Mouse (Mus musculus) heart, postnatal 0 days (tissue): ENCODE measurements at regions not wholly inside any gene's neighbourhood (a gene's known extent, or its start where the extent isn't known, plus 50 kb on each side); places are given as distances from the start of the nearest gene placed in this dataset.
"Not testable (repeated sequence)": the region's sequence is repeated elsewhere in the genome, so short reads cannot be mapped to it uniquely, and the experiment has no call there.

ENCODE experiments used
- ATAC-seq: fragments of 200-750 bp; cut with Nextera tagmentation; 2 replicates; pipeline ENCODE4 v1.8.0; 2017; ENCODE audit warnings: low read depth, moderate number of reproducible peaks, moderate library complexity; ENCODE audit not compliant: insufficient read depth
- DNase-seq: peaks from one replicate; pipeline ENCODE4 v3.0.0-alpha.2; 2016; ENCODE audit warnings: low spot score
- H3K27ac ChIP-seq: fragments of 300-500 bp; sonication (generic); 2 replicates; pipeline ENCODE4 v1.5.1; 2014; ENCODE audit warnings: low read depth, mild to moderate bottlenecking
- H3K27me3 ChIP-seq: fragments of 300-500 bp; sonication (generic); 2 replicates; pipeline ENCODE4 v1.6.1; 2014; ENCODE audit warnings: low read length, mixed read lengths; ENCODE audit not compliant: control insufficient read depth, insufficient read depth
- H3K36me3 ChIP-seq: fragments of 300-500 bp; sonication (generic); replicated peaks from 2 replicates; pipeline ENCODE4 v1.6.1; 2014; ENCODE audit warnings: low read length, mixed read lengths; ENCODE audit not compliant: control insufficient read depth, insufficient read depth
- H3K4me1 ChIP-seq: fragments of 300-500 bp; sonication (generic); 2 replicates; pipeline ENCODE4 v1.6.1; 2014; ENCODE audit warnings: antibody characterized with exemption; ENCODE audit not compliant: control insufficient read depth, insufficient read depth
- H3K4me2 ChIP-seq: fragments of 300-500 bp; sonication (generic); 2 replicates; pipeline ENCODE4 v1.6.1; 2014; ENCODE audit warnings: low read depth, mild to moderate bottlenecking, low read length, moderate library complexity
- H3K4me3 ChIP-seq: fragments of 300-500 bp; sonication (generic); 2 replicates; pipeline ENCODE4 v1.5.1; 2014; ENCODE audit warnings: low read depth, low read length
- H3K9ac ChIP-seq: fragments of 300-500 bp; sonication (generic); replicated peaks from 2 replicates; pipeline ENCODE4 v1.6.1; 2014; ENCODE audit warnings: low read depth, low read length, mixed read lengths
- H3K9me3 ChIP-seq: fragments of 300-500 bp; sonication (generic); replicated peaks from 2 replicates; pipeline ENCODE4 v1.6.1; 2016; ENCODE audit warnings: low read length; ENCODE audit not compliant: control insufficient read depth
- CTCF ChIP-seq: IDR thresholded peaks from 2 replicates; pipeline ENCODE4 v1.5.1; 2016; ENCODE audit warnings: antibody characterized with exemption, control low read depth, low read depth
- EP300 ChIP-seq: IDR thresholded peaks from 2 replicates; pipeline ENCODE4 v1.6.1; 2016; ENCODE audit warnings: antibody characterized with exemption, low read depth
- WGBS: fragments of 180-500 bp; shearing (Covaris S2); extraction: QIAGEN DNeasy Blood & Tissue Kit; methylation state at CpG from one replicate; pipeline ENCODE4 v1.1.7; 2014; 5-methylcytosine and 5-hydroxymethylcytosine counted together

GRCm38 (mm10) chr12:117361826-117362225 lies 154.5 kb upstream of the Rapgef5 start:
- H3K36me3 ChIP-seq: no peaks in the 10 kb centered on the region

GRCm38 (mm10) chr12:117363457-117363856 lies 152.8 kb upstream of the Rapgef5 start:
- DNase-seq, H3K27ac ChIP-seq, H3K9me3 ChIP-seq, H3K4me1 ChIP-seq, H3K27me3 ChIP-seq, H3K9ac ChIP-seq, H3K36me3 ChIP-seq, H3K4me2 ChIP-seq, ATAC-seq, H3K4me3 ChIP-seq: not testable (repeated sequence)
- 63% methylated on average over 3 of the region's 4 CpGs for WGBS

More at GRCm38 (mm10) chr12:117361826-117362225, 154.5 kb upstream of the Rapgef5 start:
- TF ChIP-seq EP300: no peak
- TF ChIP-seq CTCF: no peak
- Histone ChIP-seq H3K27ac (no peak overlapping the region), H3K9me3 (no peaks in the 10 kb centered on the region), H3K9ac (no peak overlapping the region), H3K27me3 (no peaks in the 10 kb centered on the region), H3K4me1 (no peaks in the 10 kb centered on the region), H3K4me2 (no peak overlapping the region), H3K4me3 (no peak overlapping the region)
- 80% methylated on average over 7 of the region's 7 CpGs for WGBS
- ATAC-seq: no peak
- DNase-seq: no peak

GRCm38 (mm10) chr12:117365181-117365580 lies 151.1 kb upstream of the Rapgef5 start:
- Histone ChIP-seq H3K36me3 (no peaks in the 10 kb centered on the region), H3K27ac (no peak overlapping the region), H3K9ac (no peak overlapping the region), H3K4me1 (no peaks in the 10 kb centered on the region), H3K27me3 (no peaks in the 10 kb centered on the region), H3K4me3 (no peak overlapping the region), H3K4me2 (no peak overlapping the region), H3K9me3 (no peaks in the 10 kb centered on the region)
- TF ChIP-seq CTCF (no peak), EP300 (no peak)
- ATAC-seq: no peak
- WGBS: 94% methylated on average over 2 of the region's 2 CpGs
- DNase-seq: no peak

- Histone ChIP-seq H3K4me1 (no peaks in the 10 kb centered on the region), H3K27me3 (no peaks in the 10 kb centered on the region), H3K9me3 (no peaks in the 10 kb centered on the region), H3K4me3 (no peak overlapping the region), H3K9ac (no peak overlapping the region), H3K4me2 (no peak overlapping the region), H3K27ac (no peak overlapping the region), H3K36me3 (no peaks in the 10 kb centered on the region)
- WGBS: 57% methylated on average over 5 of the region's 5 CpGs
- DNase-seq (no peak), ATAC-seq (no peak)
- TF ChIP-seq CTCF: no peak
- no peak for TF ChIP-seq EP300
These were observed 150.4 kb upstream of the Rapgef5 start for GRCm38 (mm10) chr12:117365876-117366275.

- Histone ChIP-seq H3K9ac (no peak overlapping the region), H3K27me3 (no peaks in the 10 kb centered on the region), H3K9me3 (no peaks in the 10 kb centered on the region), H3K4me2 (peak overlapping the region; percentile 18; the same call in 1 of the 2 replicates), H3K4me3 (no peak overlapping the region), H3K27ac (no peak overlapping the region), H3K4me1 (no peaks in the 10 kb centered on the region), H3K36me3 (no peaks in the 10 kb centered on the region)
- ATAC-seq: no peak
- no peak for DNase-seq
- 66% methylated on average over 21 of the region's 21 CpGs for WGBS
- TF ChIP-seq CTCF (no peak), EP300 (no peak)
These were observed 137.9 kb upstream of the Rapgef5 start for GRCm38 (mm10) chr12:117378297-117378887.

- Histone ChIP-seq H3K4me2 (no peak overlapping the region), H3K27ac (no peak overlapping the region), H3K4me1 (no peaks in the 10 kb centered on the region), H3K27me3 (no peaks in the 10 kb centered on the region), H3K36me3 (no peaks in the 10 kb centered on the region), H3K4me3 (no peak overlapping the region), H3K9me3 (no peaks in the 10 kb centered on the region), H3K9ac (no peak overlapping the region)
- DNase-seq (no peak), ATAC-seq (no peak)
- WGBS: 77% methylated on average over 16 of the region's 16 CpGs
- TF ChIP-seq CTCF (no peak), EP300 (no peak)
These were observed 137.0 kb upstream of the Rapgef5 start for GRCm38 (mm10) chr12:117379103-117379850.
